Mouse (Mus musculus): ENCODE results near the gene Chst14. TPM values are rescaled to one million over a fixed set of nuclear protein-coding genes. Genes with fewer than 3 reads are reported as not detected.
A peak's percentile ranks its signal among the peaks of the same experiment; 100 is the strongest.

Chst14 gene
- polyA plus RNA-seq, 1 experiment, result 7.0 TPM

- H3K4me1 ChIP-seq (ENCODE audit: control insufficient read depth, insufficient read depth, insufficient read length), result peaks cover 8% of the 10 kb centered on the region; the same call in 1 of the 2 replicates
- H3K4me3 ChIP-seq (ENCODE audit: extremely low read depth, insufficient read depth, insufficient read length), result peak overlapping the region; percentile 88
- TF ChIP-seq CTCF (IDR thresholded peaks at IDR 0.05; ENCODE audit: extremely low read depth, insufficient read depth, insufficient read length, insufficient replicate concordance) (no peak), POLR2A (IDR thresholded peaks at IDR 0.05; ENCODE audit: low read depth, low read length) (no peak)
- H3K27me3 ChIP-seq (ENCODE audit: control insufficient read depth, insufficient read depth, low read length), result no peaks in the 10 kb centered on the region
- WGBS, result 29% methylated on average over 31 of the region's 31 CpGs
- no peak overlapping the region for H3K27ac ChIP-seq (ENCODE audit: insufficient read depth, low read length)
- peaks cover 8% of the 10 kb centered on the region for H3K36me3 ChIP-seq (ENCODE audit: control insufficient read depth, insufficient read depth, low read length)
- DNase-seq (ENCODE audit: low read depth in 1 of 2, low spot score in 2 of 2), result no peak
Measured at GRCm38 (mm10) chr2:118926998-118927739, 873 bp downstream of the Chst14 start.

GRCm38 (mm10) chr2:118941341-118941740 is 15.0 kb downstream of the Chst14 start:
- no peaks in the 10 kb centered on the region for H3K27me3 ChIP-seq (ENCODE audit: control insufficient read depth, insufficient read depth, low read length)
- peak; percentile 16 to 29 for DNase-seq (ENCODE audit: low read depth in 1 of 2, low spot score in 2 of 2)
- H3K4me1 ChIP-seq (ENCODE audit: control insufficient read depth, insufficient read depth, insufficient read length), result no peaks in the 10 kb centered on the region; the same call in 1 of the 2 replicates
- TF ChIP-seq CTCF (IDR thresholded peaks at IDR 0.05; ENCODE audit: extremely low read depth, insufficient read depth, insufficient read length, insufficient replicate concordance), result no peak
- TF ChIP-seq POLR2A (IDR thresholded peaks at IDR 0.05; ENCODE audit: low read depth, low read length), result no peak
- no peak overlapping the region for H3K27ac ChIP-seq (ENCODE audit: insufficient read depth, low read length)
- H3K36me3 ChIP-seq (ENCODE audit: control insufficient read depth, insufficient read depth, low read length), result no peaks in the 10 kb centered on the region
- no peak overlapping the region for H3K4me3 ChIP-seq (ENCODE audit: extremely low read depth, insufficient read depth, insufficient read length)
- 44% methylated on average over 7 of the region's 7 CpGs for WGBS

- no peak overlapping the region for H3K4me3 ChIP-seq (ENCODE audit: extremely low read depth, insufficient read depth, insufficient read length)
- no peak overlapping the region for H3K27ac ChIP-seq (ENCODE audit: insufficient read depth, low read length)
- no peak for TF ChIP-seq POLR2A (IDR thresholded peaks at IDR 0.05; ENCODE audit: low read depth, low read length)
- TF ChIP-seq CTCF (IDR thresholded peaks at IDR 0.05; ENCODE audit: extremely low read depth, insufficient read depth, insufficient read length, insufficient replicate concordance), result no peak
- no peaks in the 10 kb centered on the region for H3K27me3 ChIP-seq (ENCODE audit: control insufficient read depth, insufficient read depth, low read length)
- no peaks in the 10 kb centered on the region; the same call in 1 of the 2 replicates for H3K4me1 ChIP-seq (ENCODE audit: control insufficient read depth, insufficient read depth, insufficient read length)
- H3K36me3 ChIP-seq (ENCODE audit: control insufficient read depth, insufficient read depth, low read length), result no peaks in the 10 kb centered on the region
- 92% methylated on average over 6 of the region's 6 CpGs for WGBS
- DNase-seq (ENCODE audit: low read depth in 1 of 2, low spot score in 2 of 2), result no peak
Measured at GRCm38 (mm10) chr2:118943232-118943631, 16.9 kb downstream of the Chst14 start.

GRCm38 (mm10) chr2:118948818-118949217 is 22.5 kb downstream of the Chst14 start:
- H3K27ac ChIP-seq (ENCODE audit: insufficient read depth, low read length), result no peak overlapping the region
- H3K4me3 ChIP-seq (ENCODE audit: extremely low read depth, insufficient read depth, insufficient read length), result no peak overlapping the region
- H3K27me3 ChIP-seq (ENCODE audit: control insufficient read depth, insufficient read depth, low read length), result no peaks in the 10 kb centered on the region
- no peak for DNase-seq (ENCODE audit: low read depth in 1 of 2, low spot score in 2 of 2)
- H3K36me3 ChIP-seq (ENCODE audit: control insufficient read depth, insufficient read depth, low read length), result no peaks in the 10 kb centered on the region
- TF ChIP-seq CTCF (IDR thresholded peaks at IDR 0.05; ENCODE audit: extremely low read depth, insufficient read depth, insufficient read length, insufficient replicate concordance) (no peak), POLR2A (IDR thresholded peaks at IDR 0.05; ENCODE audit: low read depth, low read length) (no peak)
- no peaks in the 10 kb centered on the region for H3K4me1 ChIP-seq (ENCODE audit: control insufficient read depth, insufficient read depth, insufficient read length)
- 70% methylated on average over 4 of the region's 4 CpGs for WGBS

- Histone ChIP-seq H3K36me3 (ENCODE audit: control insufficient read depth, insufficient read depth, low read length) (no peaks in the 10 kb centered on the region), H3K4me3 (ENCODE audit: extremely low read depth, insufficient read depth, insufficient read length) (no peak overlapping the region), H3K27me3 (ENCODE audit: control insufficient read depth, insufficient read depth, low read length) (no peaks in the 10 kb centered on the region), H3K4me1 (ENCODE audit: control insufficient read depth, insufficient read depth, insufficient read length) (no peaks in the 10 kb centered on the region), H3K27ac (ENCODE audit: insufficient read depth, low read length) (no peak overlapping the region)
- DNase-seq (ENCODE audit: low read depth in 1 of 2, low spot score in 2 of 2), result no peak
- WGBS, result 48% methylated on average over 3 of the region's 3 CpGs
- TF ChIP-seq CTCF (IDR thresholded peaks at IDR 0.05; ENCODE audit: extremely low read depth, insufficient read depth, insufficient read length, insufficient replicate concordance), result no peak
- TF ChIP-seq POLR2A (IDR thresholded peaks at IDR 0.05; ENCODE audit: low read depth, low read length), result no peak
Measured at GRCm38 (mm10) chr2:118949699-118950098, 23.4 kb downstream of the Chst14 start.

GRCm38 (mm10) chr2:118956497-118956896 is 30.2 kb downstream of the Chst14 start:
- Histone ChIP-seq H3K36me3 (ENCODE audit: control insufficient read depth, insufficient read depth, low read length) (no peaks in the 10 kb centered on the region), H3K4me3 (ENCODE audit: extremely low read depth, insufficient read depth, insufficient read length) (no peak overlapping the region), H3K27me3 (ENCODE audit: control insufficient read depth, insufficient read depth, low read length) (no peaks in the 10 kb centered on the region), H3K4me1 (ENCODE audit: control insufficient read depth, insufficient read depth, insufficient read length) (no peaks in the 10 kb centered on the region), H3K27ac (ENCODE audit: insufficient read depth, low read length) (no peak overlapping the region)
- TF ChIP-seq POLR2A (IDR thresholded peaks at IDR 0.05; ENCODE audit: low read depth, low read length) (no peak), CTCF (IDR thresholded peaks at IDR 0.05; ENCODE audit: extremely low read depth, insufficient read depth, insufficient read length, insufficient replicate concordance) (no peak)
- DNase-seq (ENCODE audit: low read depth in 1 of 2, low spot score in 2 of 2), result no peak
- WGBS, result 91% methylated on average over 5 of the region's 5 CpGs

- WGBS, result 20% methylated on average over 2 of the region's 2 CpGs
- TF ChIP-seq CTCF (IDR thresholded peaks at IDR 0.05; ENCODE audit: extremely low read depth, insufficient read depth, insufficient read length, insufficient replicate concordance) (no peak), POLR2A (IDR thresholded peaks at IDR 0.05; ENCODE audit: low read depth, low read length) (no peak)
- Histone ChIP-seq H3K4me1 (ENCODE audit: control insufficient read depth, insufficient read depth, insufficient read length) (no peaks in the 10 kb centered on the region), H3K27ac (ENCODE audit: insufficient read depth, low read length) (no peak overlapping the region), H3K4me3 (ENCODE audit: extremely low read depth, insufficient read depth, insufficient read length) (no peak overlapping the region), H3K27me3 (ENCODE audit: control insufficient read depth, insufficient read depth, low read length) (no peaks in the 10 kb centered on the region), H3K36me3 (ENCODE audit: control insufficient read depth, insufficient read depth, low read length) (no peaks in the 10 kb centered on the region)
- DNase-seq (ENCODE audit: low read depth in 1 of 2, low spot score in 2 of 2), result no peak
Measured at GRCm38 (mm10) chr2:118959644-118960043, 33.3 kb downstream of the Chst14 start.

Measured in spleen, adult 2 months (tissue).